Mouse (Mus musculus): ENCODE results near the gene Yif1a.
"Not testable (repeated sequence)": the region's sequence is repeated elsewhere in the genome, so short reads cannot be mapped to it uniquely, and the experiment has no call there.

GRCm38 (mm10) chr19:5086533-5086932, 1.8 kb upstream of the Yif1a start:
- TF ChIP-seq MAX (IDR thresholded peaks at IDR 0.05; ENCODE audit: low read depth); POLR2A (IDR thresholded peaks at IDR 0.05; ENCODE audit: insufficient read length, low read depth); CEBPB (IDR thresholded peaks at IDR 0.05; ENCODE audit: insufficient read depth, poor library complexity, severe bottlenecking); MYOD1 (IDR thresholded peaks at IDR 0.05; ENCODE audit: control insufficient read depth in 1 of 3, insufficient read length in 2 of 3, low read depth in 2 of 3); USF1 (IDR thresholded peaks at IDR 0.05; ENCODE audit: low read depth); TCF12 (IDR thresholded peaks at IDR 0.05; ENCODE audit: insufficient read depth, poor library complexity, severe bottlenecking); MYOG (IDR thresholded peaks at IDR 0.05; ENCODE audit: control insufficient read depth in 1 of 3, insufficient read depth in 1 of 3, insufficient read length in 2 of 3, low read depth in 2 of 3): not testable (repeated sequence)
